Mouse (Mus musculus) megakaryocyte, adult 5-6 weeks (primary cell): Measurements from ENCODE around the gene Gpatch8. TPM values are rescaled to one million over a fixed set of nuclear protein-coding genes. Genes with fewer than 3 reads are reported as not detected.

Source experiments
- ATAC-seq: 2 replicates; pipeline ENCODE4 v1.8.0; 2016; ENCODE audit warnings: mild to moderate bottlenecking, inconsistent platforms; ENCODE audit not compliant: poor library complexity, severe bottlenecking
- total RNA-seq, 2 experiments: library from RNA; stranded (forward) in 1 of 2; stranded (reverse) in 1 of 2; fragments of 153-499, 151-499 nt in 1 of 2; fragments of 221-1000, 200-1000 nt in 1 of 2; gene quantifications; 2 replicates each; pipeline versions ENCODE4 v1.2.3 to v1.2.4; 2015 to 2017

Gene Gpatch8
- total RNA-seq, 2 experiments from 2014 or later, result 18.9 to 21.3 TPM

DNA sequence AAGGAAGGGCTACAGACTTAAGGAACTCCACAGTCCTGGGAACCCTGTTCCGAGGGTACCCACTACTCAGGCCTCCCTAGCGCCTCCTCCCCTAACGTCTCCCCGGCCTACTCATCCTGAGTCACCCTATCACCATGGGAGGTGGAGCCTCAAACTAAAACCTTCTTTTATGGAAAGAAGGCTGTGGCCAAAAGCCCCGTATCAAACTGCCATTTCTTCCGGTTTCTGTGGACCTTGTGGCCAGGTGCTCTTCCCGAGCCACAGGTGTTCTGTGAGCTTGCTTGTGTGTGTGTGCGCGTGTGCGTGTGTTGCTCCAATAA lies 119.8 kb downstream of the Gpatch8 start:
- no peak for ATAC-seq

DNA sequence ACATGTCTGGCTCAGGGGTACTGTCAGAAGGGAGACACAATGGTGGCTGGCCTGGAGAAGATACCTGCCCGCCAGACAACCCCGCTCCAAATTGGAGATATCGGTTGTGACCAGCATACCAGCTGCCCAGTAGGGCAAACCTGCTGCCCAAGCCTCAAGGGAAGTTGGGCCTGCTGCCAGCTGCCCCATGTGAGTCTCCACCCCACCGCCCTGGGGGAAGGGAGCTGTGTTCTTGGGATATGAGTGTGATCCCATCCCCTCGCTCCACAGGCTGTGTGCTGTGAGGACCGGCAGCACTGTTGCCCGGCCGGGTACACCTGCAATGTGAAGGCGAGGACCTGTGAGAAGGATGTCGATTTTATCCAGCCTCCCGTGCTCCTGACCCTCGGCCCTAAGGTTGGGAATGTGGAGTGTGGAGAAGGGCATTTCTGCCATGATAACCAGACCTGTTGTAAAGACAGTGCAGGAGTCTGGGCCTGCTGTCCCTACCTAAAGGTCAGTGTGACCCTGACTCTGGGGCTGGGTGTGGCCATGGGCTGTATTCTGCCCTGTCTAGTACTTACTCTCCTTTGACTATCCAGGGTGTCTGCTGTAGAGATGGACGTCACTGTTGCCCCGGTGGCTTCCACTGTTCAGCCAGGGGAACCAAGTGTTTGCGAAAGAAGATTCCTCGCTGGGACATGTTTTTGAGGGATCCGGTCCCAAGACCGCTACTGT lies 120.3 kb downstream of the Gpatch8 start:
- ATAC-seq, result no peak

DNA sequence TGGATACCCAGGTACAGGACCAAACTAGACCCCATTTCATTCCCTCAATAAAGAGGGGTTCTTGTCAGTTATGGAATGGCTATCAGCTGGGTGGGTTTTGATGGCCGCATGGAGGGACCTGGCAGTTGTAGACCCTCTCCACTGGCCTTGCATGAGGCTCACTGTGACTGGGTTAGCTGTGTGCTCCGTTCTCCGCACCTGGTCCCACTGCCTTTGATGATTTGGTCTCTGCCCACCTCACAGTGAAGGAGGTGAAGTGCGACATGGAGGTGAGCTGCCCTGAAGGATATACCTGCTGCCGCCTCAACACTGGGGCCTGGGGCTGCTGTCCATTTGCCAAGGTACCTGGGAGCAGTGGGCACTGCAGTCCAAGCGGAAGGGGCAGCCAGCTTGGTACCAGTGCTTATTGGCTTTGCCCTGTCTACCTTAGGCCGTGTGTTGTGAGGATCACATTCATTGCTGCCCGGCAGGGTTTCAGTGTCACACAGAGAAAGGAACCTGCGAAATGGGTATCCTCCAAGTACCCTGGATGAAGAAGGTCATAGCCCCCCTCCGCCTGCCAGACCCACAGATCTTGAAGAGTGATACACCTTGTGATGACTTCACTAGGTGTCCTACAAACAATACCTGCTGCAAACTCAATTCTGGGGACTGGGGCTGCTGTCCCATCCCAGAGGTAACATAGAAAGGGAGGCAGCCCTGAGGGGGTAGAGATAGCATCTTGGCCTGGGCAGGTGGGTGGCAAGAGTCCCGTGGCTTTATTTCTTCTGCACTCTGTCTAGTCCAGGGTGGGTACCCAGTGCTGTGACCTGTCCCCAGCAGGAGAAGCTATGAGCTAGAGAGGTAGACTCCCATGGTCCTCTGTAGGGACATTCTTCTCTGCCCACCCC lies 121.1 kb downstream of the Gpatch8 start:
- no peak for ATAC-seq

DNA sequence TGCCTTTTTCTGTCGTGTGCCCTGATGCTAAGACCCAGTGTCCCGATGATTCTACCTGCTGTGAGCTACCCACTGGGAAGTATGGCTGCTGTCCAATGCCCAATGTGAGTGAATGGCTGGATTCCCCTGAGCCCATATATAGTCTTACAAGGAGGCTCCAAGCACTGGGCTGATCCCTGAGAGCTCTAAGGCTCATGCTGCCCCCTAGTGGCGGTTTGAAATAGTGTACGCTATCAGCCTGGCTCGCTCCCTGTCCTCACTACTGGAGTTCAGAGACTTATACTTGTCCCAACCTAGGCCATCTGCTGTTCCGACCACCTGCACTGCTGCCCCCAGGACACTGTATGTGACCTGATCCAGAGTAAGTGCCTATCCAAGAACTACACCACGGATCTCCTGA lies 121.8 kb downstream of the Gpatch8 start:
- peak; percentile 31; the same call in 1 of the 2 replicates for ATAC-seq

DNA sequence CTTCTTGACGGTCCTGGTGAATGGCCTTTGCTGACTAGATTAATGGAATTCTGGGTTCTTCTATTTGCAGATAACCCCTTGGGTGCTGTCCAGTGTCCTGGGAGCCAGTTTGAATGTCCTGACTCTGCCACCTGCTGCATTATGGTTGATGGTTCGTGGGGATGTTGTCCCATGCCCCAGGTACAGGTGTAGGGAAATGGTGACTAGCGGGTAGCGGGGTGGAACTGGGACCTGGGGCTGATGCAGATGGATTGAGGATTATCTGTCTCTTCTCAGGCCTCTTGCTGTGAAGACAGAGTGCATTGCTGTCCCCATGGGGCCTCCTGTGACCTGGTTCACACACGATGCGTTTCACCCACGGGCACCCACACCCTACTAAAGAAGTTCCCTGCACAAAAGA lies 122.3 kb downstream of the Gpatch8 start:
- ATAC-seq, result no peak

DNA sequence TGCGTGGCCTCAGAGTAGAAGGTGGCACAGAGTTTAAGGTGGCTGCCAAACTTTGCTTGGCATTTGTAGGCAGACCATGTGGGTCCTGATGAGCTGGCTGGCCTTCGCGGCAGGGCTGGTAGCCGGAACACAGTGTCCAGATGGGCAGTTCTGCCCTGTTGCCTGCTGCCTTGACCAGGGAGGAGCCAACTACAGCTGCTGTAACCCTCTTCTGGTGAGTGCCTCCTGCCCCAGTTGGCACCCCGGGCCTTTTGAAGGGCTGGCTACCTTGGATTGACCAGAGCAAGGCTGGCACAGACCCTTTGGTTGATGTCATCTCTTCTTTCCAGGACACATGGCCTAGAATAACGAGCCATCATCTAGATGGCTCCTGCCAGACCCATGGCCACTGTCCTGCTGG lies 123.3 kb downstream of the Gpatch8 start:
- ATAC-seq, result no peak

DNA sequence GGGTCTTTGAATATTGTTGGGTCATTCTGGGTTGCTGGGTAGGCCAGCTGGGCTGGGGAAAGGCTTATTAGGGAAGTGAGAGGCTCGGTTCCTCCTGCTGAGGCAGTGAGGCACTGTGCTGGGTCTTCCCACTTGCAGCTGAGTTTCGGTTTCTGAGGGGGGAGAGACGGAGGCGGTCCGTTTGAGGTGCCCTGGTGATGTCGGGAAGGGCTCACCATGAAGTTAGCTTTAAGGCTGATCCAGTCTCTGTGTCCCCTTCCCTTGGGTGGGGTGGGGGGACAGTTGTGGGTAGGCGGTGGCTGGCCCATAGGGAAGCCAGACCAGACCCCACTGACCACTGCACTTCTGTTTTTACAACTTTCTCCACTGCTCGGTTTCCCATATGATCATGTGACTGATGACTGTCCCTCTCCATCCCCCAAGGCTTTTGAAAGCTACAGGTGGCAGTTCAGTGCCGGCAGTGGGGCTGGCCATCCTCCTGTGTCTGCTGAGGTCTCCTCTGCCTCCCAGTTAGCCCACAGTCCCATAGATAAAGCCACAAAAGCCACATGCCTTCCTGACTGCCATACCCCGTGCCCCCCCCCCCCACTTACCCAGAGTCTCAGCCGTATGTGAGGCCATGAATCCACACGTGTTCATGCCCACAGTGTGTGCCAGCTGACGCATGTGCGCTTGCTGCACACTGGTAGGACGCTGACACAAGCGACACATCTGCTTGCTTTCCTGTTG lies 123.9 kb downstream of the Gpatch8 start:
- ATAC-seq, result peak; percentile 57

DNA sequence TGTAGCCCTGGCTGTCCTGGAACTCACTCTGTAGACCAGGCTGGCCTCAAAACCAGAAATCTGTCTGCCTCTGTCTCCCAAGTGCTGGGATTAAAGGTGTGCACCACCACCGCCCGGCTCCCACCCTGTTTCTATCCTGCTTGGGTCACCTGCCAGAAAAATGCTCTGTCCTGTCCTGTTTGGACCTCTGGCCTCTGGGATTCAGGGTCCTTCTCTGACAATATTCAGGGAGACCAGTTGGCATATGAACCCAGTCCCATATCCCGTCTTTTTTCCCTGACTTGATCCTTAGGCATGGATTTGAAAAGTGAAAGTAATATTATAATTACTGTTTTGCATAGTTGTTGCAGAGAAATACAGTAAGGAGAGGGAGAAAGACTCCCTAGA lies 124.5 kb downstream of the Gpatch8 start:
- ATAC-seq, result no peak

DNA sequence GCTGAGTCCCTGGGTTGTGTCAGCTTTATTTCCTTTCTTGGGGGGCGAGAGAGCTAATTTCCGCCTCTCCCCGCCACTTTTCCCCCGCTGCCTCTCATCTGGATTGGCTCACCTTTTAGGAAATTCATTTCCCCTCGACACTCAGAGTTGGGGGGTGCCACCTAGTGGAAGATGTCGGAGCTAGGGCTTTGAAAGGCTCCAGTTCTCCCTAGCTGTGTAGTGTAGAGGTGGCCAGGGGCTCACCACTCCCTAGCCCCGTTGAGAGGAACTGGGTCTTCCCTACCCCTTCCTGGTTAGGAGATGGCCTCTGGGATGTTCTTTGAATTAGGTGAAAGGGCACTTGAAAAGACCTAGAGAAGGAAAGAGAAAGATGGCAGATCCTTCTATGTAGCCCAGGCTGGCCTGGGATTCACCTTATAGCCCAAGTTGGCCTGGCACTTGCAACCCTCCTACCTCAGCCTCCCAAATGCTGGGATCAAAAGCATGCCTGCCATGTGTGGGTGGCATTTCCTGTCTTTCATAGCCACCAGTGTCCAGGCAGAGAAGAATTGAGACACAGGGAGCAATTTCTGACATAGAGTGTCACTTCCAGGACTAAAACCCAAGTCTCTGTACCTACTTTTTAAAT lies 125.1 kb downstream of the Gpatch8 start:
- ATAC-seq, result peak; percentile 17; the same call in 1 of the 2 replicates

DNA sequence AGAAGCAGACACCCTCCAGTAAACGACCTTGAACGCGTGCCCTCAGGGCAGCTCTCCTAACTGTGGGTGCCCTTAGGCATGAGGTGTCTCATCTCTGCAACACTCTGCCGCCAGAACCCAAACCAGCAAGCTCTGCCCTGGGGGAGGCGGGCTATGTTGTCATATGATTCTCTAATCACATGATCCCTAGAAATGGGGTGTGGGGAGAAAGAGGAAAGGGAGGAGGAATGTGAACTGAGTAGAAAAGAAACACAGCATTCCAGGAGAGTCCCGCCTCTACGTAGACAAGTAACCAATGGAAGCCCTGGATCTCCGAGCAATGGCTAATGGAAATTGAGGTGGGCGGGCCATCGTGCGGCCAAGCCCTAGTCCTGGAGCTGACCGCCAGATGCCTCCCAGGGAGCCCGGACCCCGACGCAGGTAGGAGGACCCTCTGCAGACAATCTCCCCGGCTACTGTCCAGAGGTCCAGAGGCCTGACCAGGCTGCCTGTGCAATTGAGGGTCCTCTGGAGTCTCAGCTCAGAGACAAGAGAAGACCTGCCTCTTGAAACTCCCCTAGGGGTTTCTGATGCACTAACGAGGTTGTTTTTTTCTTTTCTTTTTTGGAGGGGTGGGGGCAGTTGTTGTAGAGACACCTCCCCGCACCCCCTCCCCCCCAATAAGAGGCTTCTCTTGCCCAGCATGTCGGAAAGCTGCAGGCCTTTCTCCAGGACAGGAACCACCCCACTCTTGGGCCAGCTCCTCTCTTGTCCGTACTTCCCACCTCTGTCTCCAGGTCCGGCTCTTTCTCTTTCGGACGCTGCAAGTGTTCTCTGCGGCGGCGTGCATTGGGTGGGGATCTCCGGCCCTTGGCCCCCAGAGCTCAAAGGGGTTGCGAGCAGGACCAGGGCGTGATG lies 125.8 kb downstream of the Gpatch8 start, which contains the start of gene Grn:
Grn (plus strand) TSS at position 195 of the 897 bp plus-strand sequence.
- peak; percentile 65 for ATAC-seq

DNA sequence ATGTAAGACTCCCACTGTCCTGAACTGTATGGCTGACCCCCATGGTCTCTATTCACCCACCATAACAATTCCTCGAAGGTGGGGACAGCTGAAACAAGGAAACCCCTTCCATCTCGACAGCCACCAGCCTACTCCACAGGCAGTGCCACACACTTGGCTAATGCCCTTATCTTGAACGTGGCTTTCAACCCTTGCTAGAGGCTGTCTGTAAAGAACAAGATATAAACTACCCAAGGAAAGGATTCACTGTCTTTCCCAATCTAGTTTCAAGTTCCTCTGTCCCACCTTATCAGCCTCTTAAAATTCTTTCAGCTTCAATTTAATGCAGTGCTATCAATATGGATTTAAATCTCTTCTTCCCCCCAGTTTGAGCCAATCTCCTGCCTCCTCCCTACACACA lies 126.6 kb downstream of the Gpatch8 start:
- no peak for ATAC-seq

DNA sequence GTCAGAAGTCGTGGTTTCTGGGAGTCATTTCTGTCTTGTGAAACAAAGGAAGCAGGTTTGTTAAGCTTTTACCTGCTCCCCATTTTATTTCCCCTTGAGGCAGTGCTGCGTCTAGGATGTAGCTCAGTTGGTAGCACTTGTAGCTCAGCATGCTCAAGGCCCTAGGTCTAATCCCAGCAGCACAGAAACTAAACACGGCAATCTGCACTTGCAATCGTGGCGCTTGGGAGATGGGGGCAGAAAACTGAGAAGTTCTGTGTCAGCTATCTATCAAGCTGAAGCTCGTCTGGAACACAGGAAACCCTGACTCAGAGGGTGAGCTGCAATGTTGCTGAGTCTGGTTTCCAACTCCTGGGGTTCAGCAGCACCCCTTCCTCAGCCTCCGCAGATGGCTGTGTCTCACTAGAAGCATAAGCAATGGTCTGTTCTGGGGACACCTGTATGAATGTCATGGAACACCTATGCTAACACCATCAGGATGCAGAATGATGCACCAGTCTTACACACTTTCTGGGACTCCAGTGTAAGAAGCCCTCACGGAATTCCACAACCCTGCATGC lies 127.1 kb downstream of the Gpatch8 start:
- 0 out of 2 replicates have a peak, but pooled peaks have one; percentile 14 for ATAC-seq

Other genes with a start within 250 kb of the Gpatch8 start
- 19.6 and 22.4 TPM in 2 replicates for gene Ubtf, start 236.7 kb downstream of the Gpatch8 start, total RNA-seq (2015)
- 82.8 and 90.2 TPM in 2 replicates for gene Ubtf, start 236.7 kb downstream of the Gpatch8 start, total RNA-seq (2017)
- 3.3 and 8.2 TPM in 2 replicates for gene Slc4a1, start 190.2 kb downstream of the Gpatch8 start, total RNA-seq (2015)
- 3.3 and 7.2 TPM in 2 replicates for gene Slc4a1, start 190.2 kb downstream of the Gpatch8 start, total RNA-seq (2017)
- not detected in 2 replicates for gene Rundc3a, start 163.0 kb downstream of the Gpatch8 start, total RNA-seq (2015)
- not detected in 2 replicates for gene Rundc3a, start 163.0 kb downstream of the Gpatch8 start, total RNA-seq (2017)
- 41.5 and 47.5 TPM in 2 replicates for gene Slc25a39, start 148.4 kb downstream of the Gpatch8 start, total RNA-seq (2015)
- gene Slc25a39, start 148.4 kb downstream of the Gpatch8 start, total RNA-seq (2017), result 20.5 and 22.8 TPM in 2 replicates
- gene Grn, start 126.1 kb downstream of the Gpatch8 start, total RNA-seq (2015), result 509 and 566 TPM in 2 replicates
- gene Grn, start 126.1 kb downstream of the Gpatch8 start, total RNA-seq (2017), result 201 and 225 TPM in 2 replicates
- 0.09 TPM in 1 of 2 replicates, not detected in the other for gene Fam171a2, start 108.7 kb downstream of the Gpatch8 start, total RNA-seq (2015)
- not detected in 2 replicates for gene Fam171a2, start 108.7 kb downstream of the Gpatch8 start, total RNA-seq (2017)
- gene Itga2b, start 86.3 kb downstream of the Gpatch8 start, total RNA-seq (2015), result 13.2 and 16.0 TPM in 2 replicates
- 13.2 and 17.9 TPM in 2 replicates for gene Itga2b, start 86.3 kb downstream of the Gpatch8 start, total RNA-seq (2017)
- not detected in 2 replicates for gene Gm11627, start 23.1 kb upstream of the Gpatch8 start, total RNA-seq (2015)
- not detected in 2 replicates for gene Gm11627, start 23.1 kb upstream of the Gpatch8 start, total RNA-seq (2017)
- not detected in 2 replicates for gene Fzd2, start 48.0 kb upstream of the Gpatch8 start, total RNA-seq (2015)
- not detected in 2 replicates for gene Fzd2, start 48.0 kb upstream of the Gpatch8 start, total RNA-seq (2017)
- gene Meioc, start 107.3 kb upstream of the Gpatch8 start, total RNA-seq (2015), result not detected in 2 replicates
- not detected in 2 replicates for gene Meioc, start 107.3 kb upstream of the Gpatch8 start, total RNA-seq (2017)
- gene Ccdc43, start 141.4 kb upstream of the Gpatch8 start, total RNA-seq (2015), result 17.1 and 18.1 TPM in 2 replicates
- 27.2 and 30.2 TPM in 2 replicates for gene Ccdc43, start 141.4 kb upstream of the Gpatch8 start, total RNA-seq (2017)
- gene Adam11, start 205.0 kb upstream of the Gpatch8 start, total RNA-seq (2015), result 0.54 and 0.62 TPM in 2 replicates
- 0.81 TPM in 1 of 2 replicates, not detected in the other for gene Adam11, start 205.0 kb upstream of the Gpatch8 start, total RNA-seq (2017)